Mouse (Mus musculus) myocyte (in vitro differentiated cells): ENCODE measurements around the gene Setd3. TPM values are rescaled to one million over a fixed set of nuclear protein-coding genes. Genes with fewer than 3 reads are reported as not detected.

Experiments
- H3K27me3 ChIP-seq: one replicate; pipeline ENCODE4 v1.6.1; 2011; ENCODE audit not compliant: control insufficient read depth, insufficient read depth, insufficient read length
- H3K36me3 ChIP-seq: one replicate; pipeline ENCODE4 v1.6.1; 2011; ENCODE audit not compliant: control insufficient read depth, insufficient read depth
- H3K4me2 ChIP-seq: one replicate; pipeline ENCODE4 v1.6.1; 2011; ENCODE audit warnings: low read depth, control low read depth
- H3K4me3 ChIP-seq: one replicate; pipeline ENCODE4 v1.5.1; 2011; ENCODE audit warnings: mild to moderate bottlenecking, control low read depth, moderate library complexity
- H3K79me2 ChIP-seq: one replicate; pipeline ENCODE4 v1.6.1; 2011; ENCODE audit not compliant: control insufficient read depth, insufficient read depth
- H3ac ChIP-seq: one replicate; pipeline ENCODE4 v1.6.1; 2011; ENCODE audit not compliant: control insufficient read depth, insufficient read length
- CEBPB ChIP-seq: IDR thresholded peaks from 2 replicates; pipeline ENCODE4 v1.6.1; 2011; ENCODE audit warnings: mild to moderate bottlenecking, moderate library complexity; ENCODE audit not compliant: poor library complexity, insufficient read depth, severe bottlenecking
- E2F4 ChIP-seq: IDR thresholded peaks from one replicate; pipeline ENCODE4 v1.6.1; 2011; ENCODE audit warnings: mild to moderate bottlenecking, control low read depth, moderate library complexity; ENCODE audit not compliant: insufficient read depth
- MAX ChIP-seq: IDR thresholded peaks from one replicate; pipeline ENCODE4 v1.6.1; 2011; ENCODE audit warnings: low read depth, mild to moderate bottlenecking, control low read depth
- MYOD1 ChIP-seq, 3 experiments: IDR thresholded peaks; one replicate each; pipeline ENCODE4 v1.6.1; 2011; ENCODE audit warnings: control low read depth in 2 of 3, low read depth in 2 of 3, mild to moderate bottlenecking in 2 of 3, moderate library complexity in 1 of 3; ENCODE audit not compliant: insufficient read length in 2 of 3, control insufficient read depth in 1 of 3
- MYOG ChIP-seq, 3 experiments: IDR thresholded peaks; one replicate each; pipeline ENCODE4 v1.6.1; 2011; ENCODE audit warnings: control low read depth in 2 of 3, low read depth in 2 of 3, mild to moderate bottlenecking in 2 of 3; ENCODE audit not compliant: insufficient read length in 2 of 3, control insufficient read depth in 1 of 3, insufficient read depth in 1 of 3
- POLR2A ChIP-seq: IDR thresholded peaks from one replicate; pipeline ENCODE4 v1.6.1; 2011; ENCODE audit warnings: low read depth, mild to moderate bottlenecking, control low read depth, moderate library complexity; ENCODE audit not compliant: insufficient read length
- POLR2AphosphoS2 ChIP-seq: IDR thresholded peaks from one replicate; pipeline ENCODE4 v1.6.1; 2011; ENCODE audit warnings: low read depth, control low read depth; ENCODE audit not compliant: insufficient read length
- REST ChIP-seq: IDR thresholded peaks from one replicate; pipeline ENCODE4 v1.6.1; 2011; ENCODE audit warnings: mild to moderate bottlenecking, control low read depth, moderate library complexity; ENCODE audit not compliant: insufficient read depth, insufficient read length
- SRF ChIP-seq: IDR thresholded peaks from one replicate; pipeline ENCODE4 v1.6.1; 2011; ENCODE audit warnings: low read depth; ENCODE audit not compliant: control insufficient read depth, insufficient read length
- TCF12 ChIP-seq: IDR thresholded peaks from one replicate; pipeline ENCODE4 v1.6.1; 2011; ENCODE audit warnings: mild to moderate bottlenecking, control low read depth; ENCODE audit not compliant: poor library complexity, insufficient read depth, severe bottlenecking
- TCF3 ChIP-seq: IDR thresholded peaks from one replicate; pipeline ENCODE4 v1.6.1; 2011; ENCODE audit warnings: low read depth, control low read depth; ENCODE audit not compliant: insufficient read length
- USF1 ChIP-seq: IDR thresholded peaks from one replicate; pipeline ENCODE4 v1.6.1; 2011; ENCODE audit warnings: low read depth, mild to moderate bottlenecking, control low read depth, moderate library complexity
- polyA plus RNA-seq: library from polyadenylated mRNA; unstranded; fragments of >200 nt; fragmentation: generic; extraction: Trizol; gene quantifications from one replicate; pipeline ENCODE4 v1.2.1, GENCODE M21; 2012; ENCODE audit warnings: missing spikeins

The Setd3 gene
- polyA plus RNA-seq, 1 experiment = 54.0 TPM

DNA sequence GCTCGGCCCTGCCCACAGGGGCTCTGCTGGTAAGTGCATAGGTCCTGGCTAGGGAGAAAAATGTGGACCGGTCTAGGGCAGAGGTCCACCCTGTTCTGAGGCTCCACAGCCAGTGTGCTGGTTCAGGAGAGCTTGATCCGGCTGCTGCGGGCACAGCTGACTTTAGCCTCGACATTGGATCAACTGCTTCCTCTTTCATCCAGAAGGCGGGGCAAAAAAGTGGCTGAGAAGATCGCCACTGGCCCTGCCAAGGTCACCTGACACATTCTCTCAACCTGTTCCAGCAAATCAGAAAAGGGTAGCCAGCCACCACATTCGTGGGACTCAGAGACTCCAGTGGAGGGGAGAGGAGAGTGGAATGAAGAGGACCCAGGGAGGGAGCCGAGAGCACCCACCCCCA, 90.9 kb downstream of the Setd3 start:
- Histone ChIP-seq H3ac (no peak overlapping the region), H3K4me3 (no peak overlapping the region), H3K36me3 (no peaks in the 10 kb centered on the region), H3K79me2 (no peaks in the 10 kb centered on the region), H3K4me2 (no peak overlapping the region), H3K27me3 (peaks cover 7% of the 10 kb centered on the region)
- no peak for TF ChIP-seq MYOG (IDR thresholded peaks at IDR 0.05; ENCODE audit: control insufficient read depth in 1 of 3, insufficient read depth in 1 of 3, insufficient read length in 2 of 3, low read depth in 2 of 3)
- TF ChIP-seq MAX = no peak
- no peak for TF ChIP-seq REST
- no peak for TF ChIP-seq MYOD1 (IDR thresholded peaks at IDR 0.05; ENCODE audit: control insufficient read depth in 1 of 3, insufficient read length in 2 of 3, low read depth in 2 of 3)
- no peak for TF ChIP-seq CEBPB
- TF ChIP-seq E2F4 = no peak
- TF ChIP-seq TCF12 = no peak
- TF ChIP-seq SRF = no peak
- TF ChIP-seq TCF3 = no peak
- no peak for TF ChIP-seq POLR2AphosphoS2
- no peak for TF ChIP-seq USF1

DNA sequence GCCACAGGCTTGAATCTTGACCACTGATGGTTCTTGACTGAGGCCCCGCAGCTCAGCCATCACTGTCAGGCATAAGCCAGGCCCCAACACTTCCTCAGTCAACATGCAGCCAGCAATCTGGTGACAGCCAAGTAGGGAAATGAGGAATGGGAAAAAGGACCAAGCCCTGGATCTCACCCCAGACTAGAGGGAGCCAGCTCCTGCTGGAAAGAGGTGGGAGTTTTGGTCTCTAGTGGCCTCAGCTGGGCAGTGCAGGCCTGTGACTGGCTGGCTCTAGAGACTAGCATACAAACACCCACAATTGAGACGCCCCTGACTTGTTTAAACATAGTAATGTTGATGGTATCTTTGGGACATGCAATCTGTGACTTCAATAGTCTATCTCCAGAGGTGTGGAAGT, 91.6 kb downstream of the Setd3 start:
- no peak for TF ChIP-seq TCF3
- TF ChIP-seq POLR2AphosphoS2 = no peak
- TF ChIP-seq MYOD1 (IDR thresholded peaks at IDR 0.05; ENCODE audit: control insufficient read depth in 1 of 3, insufficient read length in 2 of 3, low read depth in 2 of 3) = no peak
- TF ChIP-seq POLR2A = no peak
- no peak for TF ChIP-seq CEBPB
- no peak for TF ChIP-seq SRF
- TF ChIP-seq REST = no peak
- no peak for TF ChIP-seq TCF12
- TF ChIP-seq E2F4 = no peak
- H3K4me2 ChIP-seq = no peak overlapping the region
- H3K4me3 ChIP-seq = no peak overlapping the region
- peaks cover 7% of the 10 kb centered on the region for H3K27me3 ChIP-seq
- H3K79me2 ChIP-seq = no peaks in the 10 kb centered on the region
- H3ac ChIP-seq = no peak overlapping the region
- H3K36me3 ChIP-seq = no peaks in the 10 kb centered on the region

DNA sequence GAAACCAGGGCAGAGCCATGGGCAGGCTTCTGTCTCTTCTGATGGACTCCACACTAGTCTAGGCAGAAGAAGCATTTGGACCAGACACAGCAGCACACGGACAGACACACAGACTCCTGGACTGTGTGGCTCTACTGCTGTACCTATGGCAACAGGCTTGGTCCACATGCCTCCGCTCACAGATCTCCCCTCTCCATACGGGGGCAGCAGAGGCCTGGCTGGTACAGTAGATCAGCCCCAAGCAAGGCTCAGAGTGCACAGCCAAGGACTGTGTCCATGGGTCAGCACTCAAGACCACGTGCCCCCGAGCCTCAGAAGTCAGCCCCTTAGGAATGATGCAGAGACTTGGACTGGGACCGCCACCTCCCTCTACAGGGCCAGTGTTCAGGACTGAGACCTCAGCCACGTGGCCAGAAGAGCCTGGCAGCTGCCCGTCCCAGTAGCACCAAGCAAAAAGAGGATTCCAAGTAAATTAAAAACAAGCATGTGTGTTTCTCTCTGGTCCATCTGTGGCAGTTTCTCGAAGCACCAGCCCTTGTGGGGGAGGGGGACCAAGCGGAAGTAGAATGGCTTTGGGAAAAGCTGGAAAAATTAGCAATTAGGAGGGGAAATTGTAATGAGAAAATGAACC, 100.9 kb downstream of the Setd3 start:
- Histone ChIP-seq H3K4me3 (no peak overlapping the region), H3K27me3 (peaks cover 10% of the 10 kb centered on the region), H3K4me2 (no peak overlapping the region), H3K79me2 (no peaks in the 10 kb centered on the region), H3K36me3 (no peaks in the 10 kb centered on the region), H3ac (no peak overlapping the region)
- no peak for TF ChIP-seq E2F4
- no peak for TF ChIP-seq REST
- TF ChIP-seq TCF12 = no peak
- TF ChIP-seq POLR2AphosphoS2 = no peak
- TF ChIP-seq USF1 = no peak
- no peak for TF ChIP-seq TCF3
- no peak for TF ChIP-seq MYOG (IDR thresholded peaks at IDR 0.05; ENCODE audit: control insufficient read depth in 1 of 3, insufficient read depth in 1 of 3, insufficient read length in 2 of 3, low read depth in 2 of 3)
- TF ChIP-seq MYOD1 (IDR thresholded peaks at IDR 0.05; ENCODE audit: control insufficient read depth in 1 of 3, insufficient read length in 2 of 3, low read depth in 2 of 3) = no peak
- no peak for TF ChIP-seq POLR2A
- no peak for TF ChIP-seq SRF
- no peak for TF ChIP-seq MAX
- TF ChIP-seq CEBPB = no peak

- H3ac ChIP-seq = no peak overlapping the region
- H3K4me2 ChIP-seq = no peak overlapping the region
- no peak for TF ChIP-seq MYOG (IDR thresholded peaks at IDR 0.05; ENCODE audit: control insufficient read depth in 1 of 3, insufficient read depth in 1 of 3, insufficient read length in 2 of 3, low read depth in 2 of 3)
- no peak for TF ChIP-seq REST
- no peak for TF ChIP-seq TCF3
- TF ChIP-seq MAX = no peak
- no peak for TF ChIP-seq USF1
- no peak for TF ChIP-seq SRF
- TF ChIP-seq MYOD1 (IDR thresholded peaks at IDR 0.05; ENCODE audit: control insufficient read depth in 1 of 3, insufficient read length in 2 of 3, low read depth in 2 of 3) = no peak
- no peak for TF ChIP-seq POLR2A
- TF ChIP-seq E2F4 = no peak
- H3K27me3 ChIP-seq = peaks cover 10% of the 10 kb centered on the region
- no peaks in the 10 kb centered on the region for H3K36me3 ChIP-seq
- no peak overlapping the region for H3K4me3 ChIP-seq
- H3K79me2 ChIP-seq = no peaks in the 10 kb centered on the region
These were observed 106.2 kb downstream of the Setd3 start for GRCm38 (mm10) chr12:108072907-108073306.
